Mouse (Mus musculus) bone marrow macrophage, adult 2 months (primary cell): ENCODE measurements around the gene Tbx3. TPM values are rescaled to one million over a fixed set of nuclear protein-coding genes. Genes with fewer than 3 reads are reported as not detected.

Experiments
- H3K27ac ChIP-seq: 2 replicates; pipeline ENCODE4 v1.5.1; 2012; ENCODE audit warnings: low read depth, low read length; ENCODE audit not compliant: insufficient read depth
- H3K4me1 ChIP-seq: 2 replicates; pipeline ENCODE4 v1.6.1; 2012; ENCODE audit warnings: low read length; ENCODE audit not compliant: control insufficient read depth, insufficient read depth
- H3K4me3 ChIP-seq: 2 replicates; pipeline ENCODE4 v1.5.1; 2012; ENCODE audit warnings: mild to moderate bottlenecking, low read length, moderate library complexity; ENCODE audit not compliant: insufficient read depth
- CTCF ChIP-seq: IDR thresholded peaks from 2 replicates; pipeline ENCODE4 v1.5.1; 2012; ENCODE audit warnings: low read depth, mild to moderate bottlenecking, low read length, moderate library complexity
- POLR2A ChIP-seq: IDR thresholded peaks from 2 replicates; pipeline ENCODE4 v1.6.1; 2012; ENCODE audit warnings: mild to moderate bottlenecking, low read depth, low read length, borderline replicate concordance
- polyA plus RNA-seq: library from polyadenylated mRNA; stranded (reverse); fragments of >200 nt; gene quantifications from 2 replicates; pipeline ENCODE4 v1.2.4, GENCODE M21; 2012; ENCODE audit not compliant: missing spikeins, insufficient read depth, insufficient read length

The Tbx3 gene
- polyA plus RNA-seq, 1 experiment = not detected

DNA sequence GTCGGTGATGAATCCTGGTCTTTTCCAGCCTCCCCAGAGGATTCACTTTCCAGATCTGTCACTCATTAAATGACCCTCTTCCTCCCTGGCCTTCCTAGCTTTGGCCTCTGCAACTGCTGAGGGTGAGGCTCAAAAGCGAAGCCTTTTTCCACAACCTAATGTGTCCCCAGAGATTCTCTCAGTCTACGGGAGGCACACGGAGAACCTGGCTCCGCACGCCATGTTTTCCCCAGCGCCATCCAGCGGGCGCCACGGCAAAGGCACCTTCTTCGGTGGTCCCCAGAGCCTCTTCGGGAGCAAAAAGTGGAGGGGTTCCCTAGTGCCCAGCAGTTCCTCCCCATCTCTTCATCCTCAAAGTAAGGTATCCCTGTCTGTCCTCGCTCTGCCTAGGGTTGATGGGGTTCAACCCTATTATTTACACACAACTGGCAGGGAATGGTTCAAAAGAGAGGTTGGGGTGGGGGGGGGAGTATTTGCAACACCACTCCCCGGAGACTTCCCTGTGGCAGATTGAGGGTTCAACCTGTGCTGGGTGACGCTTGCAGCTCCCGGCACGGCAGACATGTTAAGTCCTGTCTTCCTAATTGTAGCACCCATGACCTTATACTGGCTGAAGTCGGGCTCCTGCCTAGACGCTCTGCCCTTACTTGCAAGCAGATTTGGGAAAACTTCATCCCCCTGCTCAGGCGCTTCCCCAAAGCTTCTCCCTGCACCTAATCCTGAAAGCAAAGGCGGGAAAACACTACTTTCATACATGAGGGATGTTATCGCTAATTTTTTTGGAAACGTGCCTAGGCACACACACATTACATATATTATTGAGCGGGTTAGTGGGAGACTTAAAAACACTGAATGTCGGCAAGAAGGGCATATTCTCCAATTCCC lies 9.7 kb upstream of the Tbx3 start:
- Histone ChIP-seq H3K4me1 (no peaks in the 10 kb centered on the region), H3K4me3 (no peak overlapping the region), H3K27ac (no peak overlapping the region)
- TF ChIP-seq POLR2A (no peak), CTCF (no peak)

DNA sequence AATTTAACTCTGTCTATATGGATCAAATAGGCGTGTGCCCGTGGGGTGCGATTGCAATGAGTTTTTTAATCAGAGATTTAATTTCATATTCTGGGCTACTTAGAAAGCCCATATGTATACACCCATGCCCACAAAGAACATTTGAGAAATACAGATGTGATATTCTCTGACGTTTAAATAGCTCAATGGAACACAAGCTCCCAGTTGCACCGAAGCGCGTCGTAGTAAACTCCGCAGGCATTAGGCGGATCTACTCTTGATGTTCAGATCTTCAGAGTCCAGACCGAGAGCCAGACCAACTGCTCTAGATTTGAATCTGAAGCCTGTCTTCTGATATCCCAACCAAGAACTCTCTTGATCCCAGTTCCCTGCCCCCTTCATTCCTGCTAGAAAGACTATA lies 9.0 kb upstream of the Tbx3 start:
- Histone ChIP-seq H3K4me3 (no peak overlapping the region), H3K27ac (no peak overlapping the region), H3K4me1 (no peaks in the 10 kb centered on the region)
- TF ChIP-seq CTCF (no peak), POLR2A (no peak)

DNA sequence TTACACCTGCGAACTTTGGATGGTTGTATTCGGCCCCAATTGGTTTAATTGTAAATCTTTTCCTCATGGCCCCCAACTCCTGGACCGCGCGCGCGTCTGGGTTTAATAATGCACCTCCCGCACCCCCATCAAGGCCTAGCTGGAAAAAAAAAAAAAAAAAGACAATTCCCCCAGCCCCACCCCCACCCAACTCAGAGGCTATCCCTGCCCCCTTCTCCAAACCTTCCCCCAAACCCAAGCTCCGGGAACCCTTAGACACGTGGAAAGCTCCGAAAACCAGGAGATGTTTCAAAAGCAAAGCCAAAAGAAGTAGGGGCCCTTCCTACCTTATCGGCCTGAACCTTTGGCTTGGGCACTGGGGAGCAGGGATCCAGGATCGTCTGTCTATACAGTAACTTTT lies 8.1 kb upstream of the Tbx3 start:
- H3K4me3 ChIP-seq = no peak overlapping the region
- no peaks in the 10 kb centered on the region for H3K4me1 ChIP-seq
- H3K27ac ChIP-seq = no peak overlapping the region
- TF ChIP-seq POLR2A = no peak
- no peak for TF ChIP-seq CTCF

DNA sequence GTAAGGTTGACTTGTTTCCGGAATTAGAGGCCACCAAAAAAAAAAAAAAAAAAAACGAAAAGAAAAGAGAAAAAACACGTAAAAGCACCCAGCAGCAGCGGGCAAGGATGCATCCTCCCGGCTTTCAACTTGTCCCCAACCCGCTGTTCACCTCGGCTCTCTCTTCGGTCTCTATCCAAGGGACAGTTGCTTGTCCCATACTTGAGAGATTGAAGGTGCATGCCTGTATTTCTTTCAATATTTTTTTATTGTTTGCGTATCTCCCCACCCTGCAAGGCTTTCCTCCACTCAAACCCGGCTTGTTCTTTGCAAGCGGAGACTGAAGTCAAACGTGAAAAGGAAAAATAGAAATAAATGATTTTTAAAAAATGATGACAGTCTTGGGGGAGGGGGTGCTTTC lies 7.7 kb upstream of the Tbx3 start:
- TF ChIP-seq POLR2A (no peak), CTCF (no peak)
- Histone ChIP-seq H3K27ac (no peak overlapping the region), H3K4me3 (no peak overlapping the region), H3K4me1 (no peaks in the 10 kb centered on the region)

DNA sequence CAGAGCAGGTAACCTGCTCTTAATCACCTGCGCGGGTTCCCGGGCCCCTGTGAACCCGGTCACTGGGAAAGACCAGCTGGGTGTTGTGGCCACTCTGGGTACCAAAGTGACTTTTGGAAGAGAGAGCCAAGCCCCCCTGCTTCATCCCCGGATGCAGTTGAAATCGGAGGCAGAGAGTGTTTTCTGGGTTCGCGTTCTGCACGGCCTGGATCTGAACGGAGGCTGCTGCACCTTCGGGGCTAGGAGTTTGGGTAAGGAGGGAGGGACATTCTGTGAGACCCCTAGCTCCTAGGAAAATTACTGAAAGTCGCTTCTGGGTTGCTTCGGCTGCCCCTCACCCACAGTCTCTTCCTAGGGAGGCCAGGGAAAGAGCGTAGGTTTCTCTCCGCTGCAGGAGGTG lies 7.2 kb upstream of the Tbx3 start:
- TF ChIP-seq CTCF (no peak), POLR2A (no peak)
- Histone ChIP-seq H3K4me3 (no peak overlapping the region), H3K4me1 (no peaks in the 10 kb centered on the region), H3K27ac (no peak overlapping the region)

DNA sequence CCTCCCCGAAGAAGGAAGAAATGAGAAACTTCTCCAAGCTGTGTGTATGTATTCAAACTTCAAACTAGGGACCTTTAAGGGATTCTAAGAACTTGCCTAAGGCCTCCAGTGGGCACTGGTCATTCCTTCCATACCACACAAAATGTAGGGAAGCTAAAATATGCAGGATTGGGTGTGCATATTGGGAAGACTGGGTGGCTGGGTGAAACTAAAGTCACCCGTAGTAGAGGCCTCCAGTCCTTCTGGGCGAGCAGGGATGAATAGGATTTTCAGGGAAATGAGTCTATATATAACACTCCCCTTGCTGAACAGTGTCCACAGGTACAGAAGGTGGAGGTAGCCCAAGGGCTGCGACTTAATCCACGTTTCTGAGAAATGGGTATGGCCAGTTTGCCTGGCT lies 6.7 kb upstream of the Tbx3 start:
- Histone ChIP-seq H3K4me3 (no peak overlapping the region), H3K27ac (no peak overlapping the region), H3K4me1 (no peaks in the 10 kb centered on the region)
- no peak for TF ChIP-seq POLR2A
- TF ChIP-seq CTCF = no peak

DNA sequence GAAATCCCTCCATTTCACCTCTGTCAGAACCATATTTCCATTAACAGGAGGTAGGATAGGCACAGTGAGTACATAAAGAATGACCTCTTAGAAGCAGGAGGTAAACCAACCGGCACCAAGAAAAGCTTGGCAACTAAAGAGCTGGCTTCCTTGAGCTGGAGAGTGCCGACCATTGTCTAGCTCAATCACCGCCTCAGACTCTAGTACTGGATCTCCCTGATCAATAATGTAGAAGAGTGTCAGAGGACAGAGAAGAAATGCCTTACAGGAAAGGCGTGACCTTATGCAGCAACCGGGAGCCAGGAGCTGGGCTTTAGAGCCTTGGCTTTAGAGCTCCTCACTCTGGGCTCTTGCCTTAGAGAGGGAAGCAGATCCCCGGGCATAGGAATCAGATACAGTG lies 4.7 kb upstream of the Tbx3 start:
- H3K27ac ChIP-seq = no peak overlapping the region
- TF ChIP-seq POLR2A (no peak), CTCF (no peak)

DNA sequence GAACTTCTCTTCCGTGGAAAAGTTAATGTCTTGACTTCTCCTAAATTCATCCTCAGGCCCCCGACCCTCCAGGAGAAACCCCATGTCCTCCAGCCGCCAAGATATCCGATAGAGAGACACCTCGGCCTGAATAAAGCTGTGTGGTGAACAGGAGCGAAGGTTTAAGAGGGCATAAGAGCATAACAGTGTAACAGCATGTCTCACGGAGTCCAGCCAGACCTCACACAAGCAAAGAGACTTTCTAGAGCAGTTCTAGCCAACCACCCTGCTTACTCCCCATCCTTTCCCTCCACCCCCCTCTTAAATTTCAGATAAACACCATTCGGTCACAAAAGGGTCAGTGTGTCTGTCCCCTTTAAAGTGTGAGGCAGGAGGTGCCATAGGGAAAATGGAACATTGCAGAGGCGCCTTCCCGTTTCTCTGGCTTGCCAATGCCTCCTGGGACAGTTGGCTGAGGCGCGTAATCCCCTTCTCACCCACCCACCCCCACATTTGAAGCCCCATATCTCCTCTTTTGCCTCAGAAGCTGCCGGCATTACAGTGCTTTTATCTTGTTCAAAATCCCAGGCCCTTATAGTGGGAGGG lies 3.0 kb upstream of the Tbx3 start:
- no peak for TF ChIP-seq POLR2A
- H3K27ac ChIP-seq = no peak overlapping the region
- H3K4me3 ChIP-seq = no peak overlapping the region
- H3K4me1 ChIP-seq = no peaks in the 10 kb centered on the region

More for the DNA sequence above, 4.7 kb upstream of the Tbx3 start:
- Histone ChIP-seq H3K4me1 (no peaks in the 10 kb centered on the region), H3K4me3 (no peak overlapping the region)

DNA sequence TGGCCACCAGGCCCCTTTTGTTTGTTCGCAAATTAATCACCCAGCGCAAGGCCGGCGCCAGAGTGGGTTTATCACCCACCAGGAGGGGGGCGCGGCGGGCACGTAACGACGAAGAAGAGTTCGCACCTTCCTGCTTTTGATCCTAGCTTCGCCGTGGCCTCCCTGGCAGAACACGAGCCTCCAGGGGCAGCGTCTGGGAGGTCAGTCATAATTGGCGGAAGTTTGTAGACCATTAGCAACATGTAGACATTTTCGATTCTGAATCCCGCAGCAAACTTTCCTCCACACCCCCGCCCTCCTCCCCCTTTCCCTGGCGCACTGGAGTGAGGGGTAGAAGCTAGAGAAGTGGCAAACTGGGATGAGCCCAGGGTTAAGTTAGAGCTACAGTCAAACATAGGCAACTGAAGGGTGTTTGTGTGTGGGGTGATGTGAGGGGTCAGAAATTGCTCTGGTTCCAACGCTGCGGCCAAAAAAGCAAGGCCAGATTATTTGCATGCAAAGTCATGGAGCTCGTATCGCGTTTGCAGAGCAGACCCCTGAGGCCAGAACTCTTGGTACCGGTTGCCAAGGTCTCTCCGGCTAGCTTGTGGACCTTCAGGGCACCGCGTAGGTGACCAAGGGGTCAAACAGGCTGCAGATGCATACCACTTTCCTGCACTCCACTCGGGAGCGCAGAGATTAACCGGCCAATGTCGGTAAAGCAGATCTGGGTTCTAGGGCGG lies 2.1 kb upstream of the Tbx3 start:
- H3K4me1 ChIP-seq = no peaks in the 10 kb centered on the region
- no peak overlapping the region for H3K27ac ChIP-seq
- no peak overlapping the region for H3K4me3 ChIP-seq
- TF ChIP-seq POLR2A = no peak
- TF ChIP-seq CTCF = no peak

DNA sequence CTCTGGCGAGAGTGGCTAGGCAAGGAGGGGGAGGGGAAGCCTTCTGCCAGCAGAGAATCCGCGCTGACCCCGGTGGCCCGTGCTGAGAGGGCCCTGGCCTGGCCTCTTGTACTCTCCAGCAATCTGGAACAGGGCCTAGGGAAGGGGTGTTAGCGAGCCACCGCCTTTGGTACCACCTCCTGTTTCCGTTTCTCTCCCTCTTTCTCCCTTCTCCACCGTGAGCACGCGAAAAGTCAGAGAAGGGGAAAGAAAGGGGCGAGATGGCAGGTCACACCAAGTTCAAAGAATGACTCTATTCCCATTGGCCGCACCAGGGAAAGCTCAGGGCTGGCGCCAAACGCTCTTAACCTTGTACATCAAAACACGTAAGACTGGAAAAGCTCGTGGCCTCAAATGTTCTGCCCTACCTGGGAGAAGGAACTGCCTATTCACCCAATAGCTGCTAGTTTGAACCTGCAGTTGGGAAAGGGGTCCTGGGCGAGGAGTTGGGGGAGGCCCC lies 1.5 kb upstream of the Tbx3 start:
- Histone ChIP-seq H3K4me1 (no peaks in the 10 kb centered on the region), H3K4me3 (no peak overlapping the region), H3K27ac (no peak overlapping the region)
- no peak for TF ChIP-seq POLR2A
- no peak for TF ChIP-seq CTCF
